Mouse (Mus musculus) heart, postnatal 0 days (tissue): ENCODE measurements around the gene Ect2l.

Experiments used
- CTCF ChIP-seq: IDR thresholded peaks from 2 replicates; pipeline ENCODE4 v1.5.1; 2016; ENCODE audit warnings: antibody characterized with exemption, control low read depth, low read depth
- EP300 ChIP-seq: IDR thresholded peaks from 2 replicates; pipeline ENCODE4 v1.6.1; 2016; ENCODE audit warnings: antibody characterized with exemption, low read depth

DNA sequence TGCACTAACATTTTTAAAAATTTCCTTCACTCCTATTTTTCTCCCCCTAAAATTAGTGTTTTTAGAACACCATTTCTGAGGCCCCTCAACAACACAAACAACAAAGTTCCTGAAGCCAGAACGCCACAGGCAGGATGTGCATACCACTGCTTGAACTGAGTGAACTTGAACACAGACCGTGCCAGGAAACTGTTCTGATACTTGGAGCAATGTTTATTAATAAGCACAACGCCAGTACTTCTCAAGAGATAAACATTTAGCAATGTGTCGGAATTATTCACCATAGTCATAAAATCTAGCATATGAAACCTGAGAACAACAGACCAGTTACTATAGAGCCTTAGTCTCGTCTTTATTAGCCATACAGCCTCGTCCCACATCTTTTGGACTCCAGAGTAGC, 571 bp downstream of the Ect2l start:
- TF ChIP-seq CTCF, result no peak
- no peak for TF ChIP-seq EP300
